Mouse (Mus musculus): ENCODE measurements around the gene Kndc1. TPM values are rescaled to one million over a fixed set of nuclear protein-coding genes. Genes with fewer than 3 reads are reported as not detected.

The Kndc1 gene
- polyA plus RNA-seq (2016; fragmentation: Nextera tagmentation; extraction: Ambion mirVana): 0.31 and 0.35 TPM in 2 replicates

DNA sequence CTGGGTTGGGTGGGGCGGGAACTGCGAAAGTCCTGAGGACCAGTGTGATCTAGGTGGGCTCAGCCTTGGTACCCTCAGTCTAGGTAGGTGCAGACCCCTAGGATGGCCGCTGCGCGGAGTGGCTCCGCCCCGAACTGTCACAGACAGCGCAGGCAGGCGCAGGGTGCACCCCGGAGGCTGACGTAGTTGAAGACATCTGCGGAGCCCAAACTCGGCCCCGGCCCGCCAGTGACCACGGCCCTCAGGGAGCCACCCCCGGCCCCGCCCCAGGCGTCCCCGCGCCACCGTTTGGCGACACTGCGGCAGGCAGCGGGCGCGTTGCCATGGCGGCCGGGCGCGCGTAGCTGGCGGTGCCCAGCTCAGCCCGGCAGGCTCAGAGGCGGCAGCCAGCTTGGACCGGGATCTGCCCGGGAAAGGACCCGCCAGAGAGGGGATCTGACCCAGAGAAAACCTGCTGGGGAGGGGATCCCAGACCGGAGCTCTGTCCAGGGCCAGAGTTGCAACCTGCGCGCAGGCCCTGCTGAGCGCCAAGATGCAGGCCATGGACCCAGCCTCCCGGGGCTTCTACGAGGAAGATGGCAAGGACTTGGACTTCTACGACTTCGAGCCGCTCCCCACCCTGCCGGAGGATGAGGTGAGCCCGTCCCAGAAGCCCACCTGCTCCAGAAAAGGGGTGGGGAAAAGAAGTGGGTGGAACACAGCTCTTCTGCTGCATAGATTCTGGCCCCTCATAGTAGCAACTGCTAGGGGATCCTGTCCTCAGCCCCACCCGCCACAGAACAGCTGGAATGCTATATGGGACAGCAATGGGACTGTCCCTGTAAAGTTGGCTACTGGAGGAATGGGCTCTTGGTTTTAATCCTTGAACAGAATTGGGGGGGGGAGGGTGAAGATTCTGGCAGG is at the start of gene Kndc1:
Kndc1 (plus strand) TSS at position 42 of the 903 bp plus-strand sequence.
- DNase-seq (ENCODE audit: low spot score): peak; percentile 57
- H3K4me3 ChIP-seq: peak within 1 kb of the TSS; percentile 66
- no peaks in the 10 kb centered on the region for H3K9me3 ChIP-seq (replicated peaks)
- peaks cover 13% of the 10 kb centered on the region for H3K4me1 ChIP-seq
- peaks cover 69% of the 10 kb centered on the region for H3K27me3 ChIP-seq (ENCODE audit: low read depth, poor library complexity, severe bottlenecking)
- H3K27ac ChIP-seq (replicated peaks): peak within 1 kb of the TSS; percentile 14; the same call in 1 of the 2 replicates
- WGBS: 1% methylated on average over 50 of the region's 50 CpGs
- H3K36me3 ChIP-seq: no peaks in the 10 kb centered on the region

DNA sequence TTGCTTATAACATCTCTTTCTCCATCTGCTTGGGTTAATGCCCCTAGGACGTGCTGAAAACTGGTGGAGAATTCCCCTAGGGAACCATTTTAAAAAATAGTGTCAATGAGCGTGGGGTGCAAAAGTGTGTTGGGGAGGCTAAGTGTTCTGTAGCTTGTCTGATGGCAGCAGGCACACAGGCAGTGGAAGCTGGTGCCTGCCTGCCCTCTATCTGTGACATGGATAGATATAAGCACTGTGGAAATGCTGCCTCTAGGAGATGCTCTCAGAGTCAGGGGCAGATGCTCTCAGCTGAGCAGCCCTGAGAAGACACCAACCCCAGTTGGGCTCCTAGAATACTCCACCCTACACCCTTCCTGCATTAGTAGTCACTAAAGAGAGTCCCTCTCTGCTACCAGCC is 49.4 kb upstream of the Kndc1 start:
- no peak for DNase-seq (ENCODE audit: low spot score)
- H3K36me3 ChIP-seq: peaks cover 16% of the 10 kb centered on the region
- no peak overlapping the region for H3K4me3 ChIP-seq
- H3K27ac ChIP-seq (replicated peaks): no peak overlapping the region
- H3K27me3 ChIP-seq (ENCODE audit: low read depth, poor library complexity, severe bottlenecking): 0 out of 2 replicates have a peak, but pooled peaks cover 10% of the 10 kb centered on the region
- WGBS: 83% methylated on average over 2 of the region's 2 CpGs
- H3K4me1 ChIP-seq: peaks cover 6% of the 10 kb centered on the region
- H3K9me3 ChIP-seq (replicated peaks): no peaks in the 10 kb centered on the region

DNA sequence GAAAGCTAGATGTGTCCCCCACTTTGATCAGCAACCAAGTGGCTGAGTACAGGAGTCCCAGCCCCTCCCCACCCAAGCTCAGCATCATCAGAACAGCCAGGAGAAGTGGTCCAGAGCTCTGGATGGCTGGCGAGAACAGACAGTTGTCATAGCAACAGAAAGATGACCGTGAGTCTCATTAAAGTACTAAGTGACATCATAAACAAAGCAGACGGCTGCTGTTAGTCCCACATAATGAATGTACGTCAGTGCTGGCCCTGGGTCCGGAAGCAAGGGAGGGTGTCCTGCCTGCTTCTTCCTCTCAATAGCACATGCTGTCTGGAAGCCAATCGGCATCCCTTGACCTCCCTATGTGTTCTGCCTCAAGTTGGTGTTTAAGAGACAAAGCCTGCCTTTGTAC is 44.3 kb upstream of the Kndc1 start:
- Histone ChIP-seq H3K36me3 (no peaks in the 10 kb centered on the region), H3K27ac (replicated peaks) (peak overlapping the region; percentile 49; the same call in 1 of the 2 replicates), H3K9me3 (replicated peaks) (no peaks in the 10 kb centered on the region), H3K27me3 (ENCODE audit: low read depth, poor library complexity, severe bottlenecking) (0 out of 2 replicates have a peak, but pooled peaks cover 10% of the 10 kb centered on the region), H3K4me1 (peaks cover 21% of the 10 kb centered on the region), H3K4me3 (no peak overlapping the region)
- 39% methylated on average over 6 of the region's 6 CpGs for WGBS
- peak; percentile 20 for DNase-seq (ENCODE audit: low spot score)

DNA sequence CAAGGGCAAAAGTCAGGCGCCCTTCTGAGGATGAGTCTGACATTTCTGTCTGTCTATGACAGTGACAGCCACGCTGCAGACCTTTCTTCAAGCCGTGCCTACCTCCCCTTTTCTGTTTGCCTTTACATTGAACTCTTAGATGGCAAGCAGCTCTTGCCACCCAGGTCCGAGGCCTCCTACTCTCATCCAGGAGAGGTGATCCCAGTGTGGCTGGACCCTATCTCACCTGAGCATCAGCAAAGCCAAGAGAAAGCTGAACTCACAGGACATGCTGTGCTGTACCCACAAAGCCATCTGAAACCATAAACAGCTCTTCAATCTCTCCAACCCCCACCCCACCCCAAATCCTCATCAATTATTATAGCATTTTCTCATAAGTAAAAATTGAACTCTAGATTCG is 43.8 kb upstream of the Kndc1 start:
- peak overlapping the region; percentile 49; the same call in 1 of the 2 replicates for H3K27ac ChIP-seq (replicated peaks)
- H3K4me1 ChIP-seq: peaks cover 24% of the 10 kb centered on the region
- H3K36me3 ChIP-seq: no peaks in the 10 kb centered on the region
- no peak for DNase-seq (ENCODE audit: low spot score)
- H3K9me3 ChIP-seq (replicated peaks): no peaks in the 10 kb centered on the region
- no peak overlapping the region for H3K4me3 ChIP-seq
- 77% methylated on average over 5 of the region's 5 CpGs for WGBS
- 0 out of 2 replicates have a peak, but pooled peaks cover 10% of the 10 kb centered on the region for H3K27me3 ChIP-seq (ENCODE audit: low read depth, poor library complexity, severe bottlenecking)

- Histone ChIP-seq H3K36me3 (no peaks in the 10 kb centered on the region), H3K4me1 (peaks cover 25% of the 10 kb centered on the region), H3K27ac (replicated peaks) (no peak overlapping the region), H3K9me3 (replicated peaks) (no peaks in the 10 kb centered on the region), H3K4me3 (no peak overlapping the region), H3K27me3 (ENCODE audit: low read depth, poor library complexity, severe bottlenecking) (0 out of 2 replicates have a peak, but pooled peaks cover 10% of the 10 kb centered on the region)
- 70% methylated on average over 6 of the region's 6 CpGs for WGBS
- no peak for DNase-seq (ENCODE audit: low spot score)
Observed at GRCm38 (mm10) chr7:139851098-139851497, 43.4 kb upstream of the Kndc1 start.

GRCm38 (mm10) chr7:139855261-139855660 is 39.2 kb upstream of the Kndc1 start:
- Histone ChIP-seq H3K9me3 (replicated peaks) (no peaks in the 10 kb centered on the region), H3K36me3 (no peaks in the 10 kb centered on the region), H3K4me1 (peaks cover 17% of the 10 kb centered on the region), H3K27ac (replicated peaks) (no peak overlapping the region), H3K27me3 (ENCODE audit: low read depth, poor library complexity, severe bottlenecking) (no peaks in the 10 kb centered on the region), H3K4me3 (no peak overlapping the region)
- 84% methylated on average over 11 of the region's 11 CpGs for WGBS
- no peak for DNase-seq (ENCODE audit: low spot score)

DNA sequence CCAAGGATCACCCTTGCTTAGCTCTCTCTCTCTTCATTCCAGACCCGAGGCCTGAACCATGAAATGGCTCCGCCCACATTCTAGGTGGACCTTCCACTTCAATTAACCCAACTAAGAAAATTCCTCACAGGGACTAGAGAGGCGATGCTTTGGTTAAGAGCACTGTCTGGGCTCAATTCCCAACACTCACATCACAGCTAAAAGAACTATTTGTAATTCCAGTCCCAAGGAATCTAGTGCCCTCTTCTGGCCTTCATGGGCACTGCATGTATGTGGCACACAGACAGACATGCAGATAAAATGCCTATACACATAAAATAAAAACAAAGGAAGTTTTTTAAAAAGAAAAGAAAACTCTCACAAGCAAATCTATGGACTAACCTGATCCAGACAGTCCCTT is 33.1 kb upstream of the Kndc1 start:
- 38% methylated on average over 3 of the region's 3 CpGs for WGBS
- peak; percentile 70 for DNase-seq (ENCODE audit: low spot score)
- Histone ChIP-seq H3K9me3 (replicated peaks) (no peaks in the 10 kb centered on the region), H3K4me1 (no peaks in the 10 kb centered on the region), H3K4me3 (no peak overlapping the region), H3K27ac (replicated peaks) (no peak overlapping the region), H3K27me3 (ENCODE audit: low read depth, poor library complexity, severe bottlenecking) (no peaks in the 10 kb centered on the region), H3K36me3 (no peaks in the 10 kb centered on the region)

- 90% methylated on average over 2 of the region's 2 CpGs for WGBS
- H3K9me3 ChIP-seq (replicated peaks): no peaks in the 10 kb centered on the region
- no peaks in the 10 kb centered on the region for H3K36me3 ChIP-seq
- no peaks in the 10 kb centered on the region for H3K27me3 ChIP-seq (ENCODE audit: low read depth, poor library complexity, severe bottlenecking)
- H3K27ac ChIP-seq (replicated peaks): no peak overlapping the region
- DNase-seq (ENCODE audit: low spot score): no peak
- H3K4me3 ChIP-seq: no peak overlapping the region
- no peaks in the 10 kb centered on the region for H3K4me1 ChIP-seq
Observed at GRCm38 (mm10) chr7:139863076-139863475, 31.4 kb upstream of the Kndc1 start.

DNA sequence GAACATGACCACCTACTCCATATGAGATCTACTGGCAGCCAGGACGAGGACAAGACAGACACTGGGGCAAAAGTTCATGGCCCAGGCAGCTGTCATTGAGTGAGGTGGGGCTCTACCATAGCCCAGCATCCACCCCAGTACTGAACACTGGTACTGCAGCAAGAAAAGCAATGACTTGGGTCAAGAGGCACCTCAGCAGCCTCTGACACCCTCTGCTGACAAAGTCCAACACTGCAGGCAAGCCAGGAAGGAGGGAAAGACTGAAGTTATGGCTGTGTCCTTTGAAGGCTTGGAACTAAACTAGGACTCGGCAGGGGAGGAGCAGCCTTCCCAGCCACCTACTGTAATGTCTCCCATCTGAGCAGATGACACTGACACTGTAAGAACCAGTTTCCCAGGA is 30.2 kb upstream of the Kndc1 start:
- Histone ChIP-seq H3K27ac (replicated peaks) (no peak overlapping the region), H3K4me3 (no peak overlapping the region), H3K27me3 (ENCODE audit: low read depth, poor library complexity, severe bottlenecking) (no peaks in the 10 kb centered on the region), H3K36me3 (no peaks in the 10 kb centered on the region), H3K4me1 (no peaks in the 10 kb centered on the region), H3K9me3 (replicated peaks) (no peaks in the 10 kb centered on the region)
- no peak for DNase-seq (ENCODE audit: low spot score)
- 60% methylated on average over 2 of the region's 2 CpGs for WGBS

GRCm38 (mm10) chr7:139864871-139865270 is 29.6 kb upstream of the Kndc1 start:
- no peaks in the 10 kb centered on the region for H3K4me1 ChIP-seq
- WGBS: 88% methylated on average over 1 of the region's 1 CpGs
- no peak overlapping the region for H3K27ac ChIP-seq (replicated peaks)
- no peaks in the 10 kb centered on the region for H3K27me3 ChIP-seq (ENCODE audit: low read depth, poor library complexity, severe bottlenecking)
- H3K9me3 ChIP-seq (replicated peaks): no peaks in the 10 kb centered on the region
- no peak for DNase-seq (ENCODE audit: low spot score)
- H3K4me3 ChIP-seq: no peak overlapping the region
- no peaks in the 10 kb centered on the region for H3K36me3 ChIP-seq

DNA sequence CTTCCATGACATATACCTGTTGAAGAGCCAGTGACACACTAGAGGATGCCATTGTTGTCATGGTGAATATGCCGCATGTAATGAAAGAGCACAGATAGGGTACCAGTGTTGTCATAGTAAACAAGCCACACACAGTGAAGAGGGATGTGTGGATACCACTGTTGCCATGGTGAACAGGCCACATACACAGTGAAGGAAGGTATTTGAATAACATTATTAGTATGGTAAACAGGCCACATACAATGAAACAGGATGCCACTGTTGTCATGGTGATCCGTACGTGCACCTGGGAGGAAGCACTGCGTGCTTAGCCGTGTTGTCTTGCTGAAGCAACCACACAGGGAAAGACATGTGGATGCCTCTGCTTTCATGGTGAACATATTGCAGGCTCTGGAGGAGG is 23.5 kb upstream of the Kndc1 start:
- no peaks in the 10 kb centered on the region for H3K36me3 ChIP-seq
- no peak overlapping the region for H3K4me3 ChIP-seq
- no peak for DNase-seq (ENCODE audit: low spot score)
- no peak overlapping the region for H3K27ac ChIP-seq (replicated peaks)
- H3K4me1 ChIP-seq: no peaks in the 10 kb centered on the region
- 84% methylated on average over 5 of the region's 5 CpGs for WGBS
- no peaks in the 10 kb centered on the region for H3K27me3 ChIP-seq (ENCODE audit: low read depth, poor library complexity, severe bottlenecking)
- no peaks in the 10 kb centered on the region for H3K9me3 ChIP-seq (replicated peaks)

DNA sequence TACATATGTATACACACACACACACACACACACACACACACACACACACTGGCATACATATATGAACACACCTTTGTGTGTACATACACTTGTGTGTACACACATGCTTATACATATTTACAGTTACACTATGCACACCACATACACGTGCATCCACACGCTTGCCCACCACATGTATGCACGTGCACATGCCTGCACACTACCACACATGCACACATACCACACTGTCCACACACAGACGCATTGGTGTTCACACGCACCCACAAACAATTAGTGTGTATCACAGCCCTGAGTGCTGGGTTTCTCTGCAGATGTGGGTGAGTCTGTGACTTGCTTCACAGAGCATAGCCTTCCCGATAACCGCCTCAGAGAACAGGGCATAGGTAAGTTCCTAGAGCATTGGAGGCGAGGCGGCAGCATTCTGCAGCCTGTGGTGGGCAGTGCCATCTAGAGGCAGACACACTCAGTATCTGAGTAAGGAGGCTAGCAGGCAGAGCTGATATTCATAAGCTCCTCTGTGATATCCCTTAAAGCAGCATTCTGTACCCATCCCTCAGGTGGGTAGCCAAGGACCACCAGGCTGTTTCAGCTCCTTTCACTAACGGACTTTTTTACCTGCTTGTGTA is 17.2 kb upstream of the Kndc1 start:
- H3K27ac ChIP-seq (replicated peaks): no peak overlapping the region
- WGBS: 73% methylated on average over 10 of the region's 10 CpGs
- peaks cover 6% of the 10 kb centered on the region; the same call in 1 of the 2 replicates for H3K4me1 ChIP-seq
- no peak for DNase-seq (ENCODE audit: low spot score)
- no peak overlapping the region for H3K4me3 ChIP-seq
- H3K9me3 ChIP-seq (replicated peaks): no peaks in the 10 kb centered on the region
- no peaks in the 10 kb centered on the region for H3K36me3 ChIP-seq
- no peaks in the 10 kb centered on the region for H3K27me3 ChIP-seq (ENCODE audit: low read depth, poor library complexity, severe bottlenecking)

DNA sequence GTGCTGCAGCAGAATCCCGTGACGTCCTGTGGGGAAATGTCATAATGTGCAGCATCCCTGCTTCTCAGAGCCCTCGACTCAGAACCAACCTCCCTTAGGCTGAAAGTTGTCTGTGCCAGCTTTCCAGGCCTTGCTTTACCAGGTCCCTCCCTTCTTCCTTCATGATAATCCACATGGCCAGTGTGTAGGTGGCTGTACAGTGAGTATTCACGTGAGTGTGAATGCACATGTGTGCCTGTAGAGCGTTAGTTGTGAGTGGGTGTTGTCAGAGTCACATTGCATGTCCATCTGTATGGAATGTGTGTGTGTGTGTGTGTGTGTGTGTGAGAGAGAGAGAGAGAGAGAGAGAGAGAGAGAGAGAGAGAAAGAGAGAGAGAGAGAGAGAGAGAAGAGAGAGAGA is 16.4 kb upstream of the Kndc1 start:
- H3K4me3 ChIP-seq: no peak overlapping the region
- no peak for DNase-seq (ENCODE audit: low spot score)
- H3K36me3 ChIP-seq: no peaks in the 10 kb centered on the region
- H3K4me1 ChIP-seq: peaks cover 6% of the 10 kb centered on the region; the same call in 1 of the 2 replicates
- no peaks in the 10 kb centered on the region for H3K9me3 ChIP-seq (replicated peaks)
- WGBS: 89% methylated on average over 5 of the region's 5 CpGs
- no peak overlapping the region for H3K27ac ChIP-seq (replicated peaks)
- H3K27me3 ChIP-seq (ENCODE audit: low read depth, poor library complexity, severe bottlenecking): no peaks in the 10 kb centered on the region
